Mouse (Mus musculus) adrenal gland, postnatal 14 days (tissue): ENCODE measurements around the gene 4930535I16Rik. TPM values are rescaled to one million over a fixed set of nuclear protein-coding genes. Genes with fewer than 3 reads are reported as not detected.

Source experiments
- DNase-seq: peaks from one replicate; pipeline ENCODE4 v3.0.0; 2021; ENCODE audit warnings: mixed read lengths
- total RNA-seq: library from RNA; stranded (reverse); gene quantifications from 2 replicates; pipeline ENCODE4 v1.2.3, GENCODE M21; 2021

The 4930535I16Rik gene
- total RNA-seq, 1 experiment from 2014 or later: not detected

DNA sequence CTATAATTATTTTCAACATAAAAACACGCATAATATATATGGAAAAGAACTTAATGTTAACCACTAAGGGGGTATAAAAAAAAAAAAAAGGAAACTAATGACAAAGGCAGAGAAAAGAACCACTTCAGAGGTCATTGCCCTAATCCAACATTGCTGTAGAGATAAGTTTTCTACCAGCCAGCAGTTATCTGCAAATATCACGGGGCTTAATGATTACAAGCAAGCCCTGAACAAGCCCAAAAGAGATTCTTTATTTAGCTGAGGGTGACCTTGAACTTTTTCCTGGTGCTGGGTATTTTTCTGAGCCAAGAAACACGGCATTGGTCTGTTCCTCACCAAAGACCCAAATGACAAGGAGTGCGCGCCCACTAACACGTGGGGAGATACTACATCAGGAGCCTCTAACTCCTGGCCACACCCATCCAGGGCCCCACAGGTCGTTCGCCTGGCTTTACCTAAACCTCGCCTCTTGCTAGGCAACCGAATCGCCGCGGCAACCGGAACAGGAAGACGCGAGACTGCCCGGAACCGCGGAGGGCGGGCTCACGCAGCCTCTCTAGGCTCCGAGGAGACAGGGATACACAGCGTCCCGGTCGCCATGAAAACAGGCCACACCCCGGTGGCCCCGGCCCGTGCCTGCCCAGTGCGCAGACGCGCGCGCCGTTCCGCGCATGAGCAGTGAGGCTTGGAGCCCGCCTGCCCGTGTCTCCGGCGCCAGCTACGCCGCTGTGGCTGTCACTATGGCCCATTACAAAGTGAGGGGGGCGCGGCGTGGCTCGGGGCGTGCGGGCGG, 13.3 kb downstream of the 4930535I16Rik start, which contains the start of gene Mycbp:
TSS of gene Mycbp (plus strand) at position 500 of the 793 bp plus-strand sequence.
- peak; percentile 100 for DNase-seq

GRCm38 (mm10) chr4:123903432-123903831, 14.4 kb downstream of the 4930535I16Rik start:
- no peak for DNase-seq

DNA sequence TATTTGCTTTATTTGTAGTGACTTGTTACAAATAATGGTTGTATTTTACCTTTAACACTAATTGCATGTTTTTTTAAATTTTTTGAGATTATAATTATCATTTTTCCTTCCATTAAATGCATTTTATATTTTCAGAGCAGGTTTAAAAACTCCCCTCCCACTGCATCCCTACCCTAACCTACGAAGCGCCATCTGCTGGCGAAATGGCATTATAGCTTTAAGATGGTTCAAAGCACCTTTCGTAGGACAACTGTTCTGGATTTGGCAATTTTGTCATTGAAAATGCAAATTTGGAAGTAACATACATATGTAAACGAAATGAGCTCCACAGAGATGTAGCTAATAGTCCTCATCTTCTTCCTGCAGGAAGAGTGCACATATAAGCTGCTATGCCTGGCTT, 19.1 kb downstream of the 4930535I16Rik start:
- peak; percentile 76 for DNase-seq

DNA sequence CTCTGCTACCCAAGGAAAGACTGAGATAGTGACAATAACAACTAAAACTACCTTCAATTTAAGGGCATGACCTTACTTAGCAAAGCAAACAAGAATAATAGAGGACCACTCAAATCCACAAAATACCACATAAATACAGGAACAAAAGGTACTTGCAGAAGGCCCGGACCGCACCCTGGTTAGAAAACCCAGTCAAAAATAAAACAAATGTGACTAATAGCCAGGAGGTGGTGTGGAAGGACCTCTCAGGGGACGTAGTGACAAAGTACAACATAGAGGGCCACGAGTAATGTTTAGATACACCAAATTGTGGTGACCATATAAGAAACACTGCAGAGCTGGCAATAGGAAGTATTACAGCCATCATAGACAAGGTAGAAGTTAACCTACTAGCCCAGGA, 23.5 kb downstream of the 4930535I16Rik start:
- no peak for DNase-seq

- no peak for DNase-seq
Measured at GRCm38 (mm10) chr4:123893726-123894125, 24.1 kb downstream of the 4930535I16Rik start.

Other genes with a start within 250 kb of the 4930535I16Rik start
- gene Macf1, start 233.7 kb downstream of the 4930535I16Rik start, total RNA-seq: 193 and 200 TPM in 2 replicates
- 317 and 335 TPM in 2 replicates for gene Ndufs5, start 199.8 kb downstream of the 4930535I16Rik start, total RNA-seq
- gene Akirin1, start 167.7 kb downstream of the 4930535I16Rik start, total RNA-seq: 60.3 and 66.4 TPM in 2 replicates
- gene Rhbdl2, start 130.1 kb downstream of the 4930535I16Rik start, total RNA-seq: 1.7 and 2.0 TPM in 2 replicates
- not detected in 2 replicates for gene 4933427I04Rik, start 58.3 kb downstream of the 4930535I16Rik start, total RNA-seq
- 44.8 and 45.6 TPM in 2 replicates for gene Mycbp, start 13.2 kb downstream of the 4930535I16Rik start, total RNA-seq
- gene Rragc, start 576 bp downstream of the 4930535I16Rik start, total RNA-seq: 80.1 and 83.2 TPM in 2 replicates